Mouse (Mus musculus): ENCODE results near the gene Actg1.

- TF ChIP-seq CTCF (IDR thresholded peaks at IDR 0.05; ENCODE audit: low read depth, low read length) (no peak), POLR2A (IDR thresholded peaks at IDR 0.05; ENCODE audit: extremely low read depth, insufficient read depth, low read length) (no peak)
These were observed 3.9 kb downstream of the Actg1 start for GRCm38 (mm10) chr11:120344310-120344920.
